Mouse (Mus musculus) adrenal gland, postnatal 36 days (tissue): ENCODE results near the gene Fau. TPM values are rescaled to one million over a fixed set of nuclear protein-coding genes. Genes with fewer than 3 reads are reported as not detected.
"Not testable (repeated sequence)": the region's sequence is repeated elsewhere in the genome, so short reads cannot be mapped to it uniquely, and the experiment has no call there.

Experiments
- DNase-seq, 2 experiments: peaks; one replicate each; pipeline ENCODE4 v3.0.0; 2021; ENCODE audit warnings: mixed read lengths in 1 of 2
- long read RNA-seq, 2 experiments: library from polyadenylated mRNA; stranded (forward); transcript quantifications; one replicate each; pipeline ENCODE4 v2.0.0; 2021; ENCODE audit warnings: borderline sequencing depth in 2 of 2
- total RNA-seq, 2 experiments: library from RNA; stranded (reverse); gene quantifications; 2 replicates each; pipeline ENCODE4 v1.2.3; 2021

Gene Fau
- total RNA-seq, result 1,000 to 10,000 TPM; 1,081 to 1,082 TPM
- long read RNA-seq, experiment 1, transcript Fau-207 (4 exons, 744 nt), result minor isoform, 7 of 446 reads
- long read RNA-seq, experiment 1, transcript Fau-201 (5 exons, 508 nt), result minor isoform, 66 of 446 reads
- long read RNA-seq, experiment 1, transcript Fau-202 (5 exons, 613 nt), result major isoform, 358 of 446 reads
- long read RNA-seq, experiment 1, partial matches to known transcripts, result 10 of 446 reads
- long read RNA-seq, experiment 1, other reads (novel, unspliced or antisense), result 3 of 446 reads
- long read RNA-seq, experiment 2, transcript Fau-207 (4 exons, 744 nt), result minor isoform, 5 of 265 reads
- long read RNA-seq, experiment 2, transcript Fau-201 (5 exons, 508 nt), result minor isoform, 45 of 265 reads
- long read RNA-seq, experiment 2, transcript Fau-202 (5 exons, 613 nt), result major isoform, 201 of 265 reads
- long read RNA-seq, experiment 2, partial matches to known transcripts, result 6 of 265 reads
- long read RNA-seq, experiment 2, other reads (novel, unspliced or antisense), result 6 of 265 reads

DNA sequence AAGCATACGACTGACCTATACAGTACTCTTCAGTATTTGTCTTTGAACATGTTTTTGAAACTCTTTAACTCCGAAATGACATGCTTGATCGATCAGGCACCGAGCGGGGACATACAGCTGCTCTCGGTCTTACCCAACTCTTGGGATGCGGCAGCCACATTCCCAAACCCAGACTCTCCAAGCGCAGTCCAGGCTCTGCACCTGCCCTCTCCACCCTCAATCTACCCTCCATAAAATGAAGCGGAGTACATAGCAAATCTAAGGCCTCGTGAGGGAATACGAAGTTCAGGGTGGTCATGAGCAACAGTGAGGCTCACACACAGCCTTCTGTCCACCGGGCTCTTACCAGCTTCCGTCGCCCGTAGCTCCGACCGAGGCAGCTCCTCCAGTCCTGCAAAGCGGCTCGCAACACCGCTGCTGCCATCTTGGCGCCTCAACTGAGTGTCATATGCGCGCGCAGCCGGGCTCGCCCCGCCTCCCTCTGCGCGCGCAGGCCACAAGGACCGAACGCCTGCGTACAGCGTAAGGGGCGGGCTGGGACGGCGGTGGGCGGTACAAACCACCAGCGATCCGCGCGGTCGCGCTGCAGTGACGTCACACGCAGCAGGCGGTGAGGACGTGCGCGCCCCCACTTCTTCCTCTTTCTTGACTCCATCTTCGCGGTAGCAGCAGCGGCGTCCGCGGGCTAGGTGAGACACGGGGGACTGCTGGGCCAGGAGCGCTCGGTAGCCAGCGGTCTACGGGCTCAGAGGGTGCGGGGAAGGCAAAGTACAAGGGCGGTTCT, at the start of gene Fau, which contains the start of gene Mrpl49:
Gene Fau (plus strand): TSS at position 532 of the 784 bp plus-strand sequence.
Gene Mrpl49 (minus strand): TSS at position 473 of the 784 bp plus-strand sequence.
- peak; percentile 99 for DNase-seq

DNA sequence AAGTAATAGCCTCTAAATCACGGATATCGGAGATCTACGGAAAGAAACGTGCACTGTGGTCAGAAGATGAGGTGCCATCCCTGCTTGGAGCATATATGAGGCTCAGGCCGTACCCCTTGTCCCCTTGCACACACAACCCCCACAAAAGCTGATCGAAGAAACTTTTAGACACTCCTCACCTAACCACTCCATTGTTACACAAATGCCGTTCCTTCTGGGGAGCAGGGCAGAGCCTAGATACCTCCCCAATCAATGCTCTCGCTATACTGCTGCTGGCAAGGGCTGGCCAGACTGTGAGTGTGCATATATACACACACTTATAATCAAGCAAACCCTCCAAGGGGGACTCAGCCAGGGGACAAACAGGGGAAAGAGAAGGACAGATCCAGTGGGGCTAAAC, 48.5 kb upstream of the Fau start:
- no peak for DNase-seq

DNA sequence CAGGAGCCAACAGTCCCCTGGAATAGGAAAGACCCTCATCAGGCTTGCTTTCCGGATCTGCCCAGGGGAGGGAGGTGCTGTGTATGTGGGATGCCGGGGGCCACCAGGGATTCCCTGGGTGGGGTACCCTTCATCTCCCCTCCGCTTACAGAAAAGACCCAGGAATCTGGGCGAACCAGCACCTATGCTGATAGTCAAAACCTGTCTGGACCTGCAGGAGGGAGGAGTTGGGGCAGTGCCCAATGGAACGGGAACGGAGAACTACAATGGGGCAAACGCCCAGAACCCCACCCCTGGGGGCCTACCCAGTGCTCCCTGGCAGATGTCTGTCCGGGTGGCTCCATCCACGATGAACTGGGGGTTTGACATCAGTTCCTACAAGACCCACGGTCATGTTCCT, 44.0 kb upstream of the Fau start:
- no peak for DNase-seq

DNA sequence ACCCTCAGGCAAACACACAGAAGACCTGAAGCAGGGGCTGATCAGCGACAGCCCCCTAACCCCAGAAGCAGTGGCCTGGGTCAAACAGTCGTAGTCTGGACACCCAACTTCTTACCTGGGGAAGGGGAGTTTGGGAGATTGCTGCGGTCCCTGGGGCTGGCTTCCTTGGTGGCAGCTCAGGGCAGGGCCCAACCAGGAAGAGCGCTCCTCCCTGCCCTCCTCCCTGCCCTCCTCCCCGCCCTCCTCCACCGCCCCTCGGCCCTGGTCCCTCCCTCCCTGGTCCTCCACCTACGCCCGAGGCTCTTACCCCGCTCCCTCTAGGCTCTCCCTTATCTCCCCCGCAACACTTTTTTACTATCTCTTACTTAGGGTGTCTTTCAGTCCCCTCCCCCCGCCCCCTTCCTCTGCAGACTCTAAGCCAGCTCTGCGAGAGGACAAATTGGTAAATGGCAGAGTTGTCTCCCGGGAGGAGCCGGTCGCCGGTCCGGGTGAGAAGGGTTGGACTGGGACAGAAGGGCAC, 42.6 kb upstream of the Fau start:
- peak; percentile 67 to 80 for DNase-seq

DNA sequence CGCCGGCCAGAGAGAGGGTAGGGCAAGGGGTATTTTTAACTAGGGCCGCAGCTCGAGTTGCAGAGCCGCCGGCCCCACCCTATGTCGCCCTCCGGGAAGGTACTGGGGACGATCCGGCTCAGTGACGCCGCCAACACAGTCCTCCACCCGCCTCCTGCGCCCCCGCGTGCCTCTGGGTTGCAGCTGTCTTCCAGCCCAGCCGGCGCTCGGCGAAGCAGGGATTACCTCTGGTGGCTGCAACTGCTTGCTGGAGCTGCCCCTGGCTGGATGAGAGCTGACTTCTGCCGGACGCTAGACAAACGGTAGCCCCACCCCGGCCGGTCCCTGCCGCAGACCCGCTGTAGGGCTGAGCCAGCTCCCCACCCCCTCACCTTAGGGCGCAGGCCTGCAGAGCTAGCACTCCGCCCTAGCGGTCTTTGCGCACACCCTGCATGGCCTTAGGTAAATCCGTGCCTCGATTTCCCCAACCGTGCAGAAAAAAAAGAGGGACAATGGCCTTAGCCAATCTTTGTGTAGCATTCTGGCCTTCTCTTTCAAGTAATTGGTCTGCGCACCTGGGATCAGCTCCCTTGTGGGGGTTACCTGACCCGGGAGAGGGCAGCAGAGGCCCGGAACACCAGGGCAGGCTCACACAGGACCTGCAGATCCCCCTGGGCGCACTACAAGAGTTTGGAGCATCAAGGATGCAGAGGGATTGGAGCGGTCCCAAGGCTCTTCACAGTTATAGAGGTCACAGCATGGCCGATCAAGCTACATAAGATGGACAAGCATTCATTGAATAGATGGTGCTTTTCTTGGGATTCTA, 41.9 kb upstream of the Fau start, which contains the start of gene Capn1:
Gene Capn1 (minus strand): TSS at position 387 of the 805 bp plus-strand sequence.
- peak; percentile 83 to 86 for DNase-seq

DNA sequence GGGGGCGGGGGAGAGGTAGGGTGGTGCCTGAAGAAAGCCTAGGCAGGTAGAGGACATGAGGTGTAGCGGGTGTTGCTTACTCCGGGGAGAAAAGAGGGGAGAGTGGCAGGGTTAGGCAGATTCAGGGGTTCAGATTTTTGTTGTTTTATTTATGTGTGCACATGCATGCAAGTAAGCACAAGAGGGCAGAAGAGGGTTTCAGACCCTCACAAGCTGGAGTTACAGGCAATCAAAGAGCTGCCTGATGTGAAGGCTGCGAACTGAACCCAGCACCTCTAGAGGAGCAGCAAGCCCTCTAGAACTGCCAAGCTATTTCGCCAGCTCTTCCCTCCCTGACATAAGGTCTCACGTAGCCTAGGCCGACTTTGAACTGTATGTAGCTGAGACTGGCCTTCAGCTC, 41.1 kb upstream of the Fau start:
- no peak for DNase-seq

DNA sequence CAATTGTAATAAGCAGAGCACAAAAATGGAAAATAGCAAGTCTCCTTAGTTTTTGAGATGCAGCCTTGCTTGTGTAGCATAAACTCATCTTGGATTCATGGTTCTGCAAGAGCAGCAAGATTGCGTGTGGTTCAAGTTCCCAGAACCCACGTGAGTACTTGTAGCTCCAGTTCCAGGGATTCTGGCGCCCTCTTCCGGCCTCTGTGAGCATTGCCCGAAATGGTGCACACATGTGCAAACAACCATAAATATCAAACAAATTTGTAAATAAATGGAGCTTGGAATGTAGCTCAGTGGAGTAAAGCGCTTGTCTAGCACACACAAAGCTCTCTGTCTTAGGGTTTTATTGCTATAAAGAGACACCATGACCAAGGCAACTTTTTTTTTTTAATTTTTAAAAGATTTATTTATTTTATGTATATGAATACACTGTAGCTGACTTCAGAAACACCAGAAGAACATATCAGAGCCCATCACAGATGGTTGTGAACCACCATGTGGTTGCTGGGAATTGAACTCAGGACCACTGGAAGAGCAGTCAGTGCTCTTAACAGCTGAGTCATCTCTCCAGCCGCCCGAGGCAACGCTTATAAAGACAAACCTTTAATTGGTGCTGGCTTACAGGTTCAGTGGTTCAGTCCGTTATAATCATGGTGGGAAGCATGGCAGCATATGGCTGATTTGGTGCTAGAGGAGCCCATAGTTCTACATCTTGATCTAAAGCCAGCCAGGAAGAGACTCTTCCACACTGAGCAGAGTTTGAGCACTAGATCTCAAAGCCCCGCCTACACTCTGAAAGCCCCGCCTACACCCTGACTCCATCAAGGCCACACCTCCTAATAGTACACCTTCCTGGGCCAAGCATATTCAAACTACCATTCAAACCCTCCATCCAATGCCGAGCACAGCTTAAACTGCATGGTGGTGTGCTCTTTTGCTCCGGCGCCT, 39.2 kb upstream of the Fau start:
- DNase-seq, result peak; percentile 91 to 92

DNA sequence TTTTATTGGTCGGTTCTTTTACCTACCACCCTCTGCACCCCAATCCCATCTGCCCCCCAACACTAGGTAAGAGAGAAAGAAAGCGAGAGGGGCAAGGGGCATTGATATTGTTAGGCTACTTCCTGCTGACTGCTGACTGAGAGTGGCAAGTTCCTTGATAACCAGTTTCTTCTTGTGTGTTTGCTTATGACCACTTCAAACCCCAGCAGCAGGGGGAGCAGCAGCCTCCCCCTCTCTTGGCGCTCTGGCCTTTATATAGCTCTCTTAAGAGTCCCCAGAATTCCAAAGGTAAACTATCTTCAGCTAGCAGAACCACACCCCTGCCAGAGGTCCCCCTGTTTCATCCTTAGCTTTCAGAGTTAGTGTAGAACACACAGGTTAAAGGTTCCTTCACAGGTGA, 37.4 kb upstream of the Fau start:
- DNase-seq, result no peak

DNA sequence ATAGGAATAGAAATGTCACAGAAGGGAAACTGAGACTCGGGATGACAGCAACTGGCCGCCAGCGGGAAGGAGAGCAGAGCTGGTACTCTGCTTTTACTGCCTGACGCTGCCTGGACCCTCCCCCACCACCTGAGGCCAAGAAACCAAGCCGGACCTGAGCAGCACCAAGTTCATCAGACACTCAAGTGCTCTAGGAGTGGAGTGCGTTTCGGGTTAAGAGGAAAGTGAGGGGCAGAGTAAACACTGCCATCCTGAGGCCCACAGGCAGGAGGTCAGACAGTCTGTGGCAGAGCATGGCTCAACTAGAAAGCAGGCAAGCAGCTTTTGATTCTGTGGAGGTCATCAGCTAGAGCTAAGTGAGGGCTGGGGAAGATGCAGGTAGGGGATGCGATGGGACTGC, 34.6 kb upstream of the Fau start:
- no peak for DNase-seq

DNA sequence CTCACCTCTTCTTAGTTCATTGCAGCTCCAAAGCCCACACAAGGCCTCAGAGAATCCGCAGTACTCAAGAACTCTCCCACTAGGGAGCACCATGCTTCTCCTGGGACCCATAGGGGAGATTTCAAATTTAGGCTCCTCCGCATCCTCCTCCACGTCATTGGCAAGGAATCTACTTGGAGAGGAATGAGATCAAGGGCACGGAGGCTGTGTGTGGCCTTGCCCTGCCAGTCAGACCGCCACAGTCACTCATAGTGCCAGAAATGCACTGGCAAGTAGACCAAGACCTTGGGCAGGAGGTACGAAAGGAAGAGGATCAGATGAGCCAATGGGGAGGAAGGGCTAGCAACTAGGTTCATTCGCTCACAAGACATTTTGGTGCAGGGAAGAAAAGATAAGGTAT, 33.7 kb upstream of the Fau start:
- peak; percentile 74 to 77 for DNase-seq

DNA sequence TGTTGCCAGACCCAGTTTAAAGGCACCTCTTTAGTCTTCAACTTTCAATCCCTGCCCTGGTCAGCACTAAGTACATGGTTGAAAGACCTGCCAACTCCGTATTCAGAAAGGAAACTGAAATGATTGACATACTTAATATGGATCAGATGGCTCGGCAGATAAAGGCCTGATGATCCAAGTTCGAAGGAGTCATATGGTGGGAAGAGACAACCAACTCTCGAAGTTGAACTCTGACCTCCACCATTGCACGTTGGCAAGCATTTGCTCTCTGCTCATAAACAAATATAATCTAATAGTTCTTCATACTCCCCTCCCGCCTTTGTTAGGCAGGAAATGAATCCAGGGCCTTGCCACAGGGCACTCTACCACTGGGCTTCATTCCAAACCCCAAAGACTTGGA, 28.7 kb upstream of the Fau start:
- DNase-seq, result no peak

DNA sequence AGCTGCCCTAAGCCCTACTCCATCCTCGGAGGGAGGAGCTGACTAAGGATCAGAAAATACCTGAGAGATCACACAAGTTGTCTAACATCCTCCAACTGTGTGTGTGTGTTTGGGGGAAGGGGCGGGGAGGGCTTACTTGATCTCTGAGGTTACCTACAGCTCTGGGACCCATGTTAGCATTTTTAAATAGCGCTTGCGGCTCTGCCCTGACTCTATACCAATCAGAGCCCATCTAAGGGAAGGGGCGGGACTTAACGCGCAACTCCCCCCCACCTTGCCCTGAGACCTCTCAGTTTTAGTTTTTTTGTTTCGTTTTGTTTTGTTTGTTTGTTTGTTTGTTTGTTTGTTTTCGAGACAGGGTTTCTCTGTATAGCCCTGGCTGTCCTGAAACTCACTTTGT, 28.2 kb upstream of the Fau start:
- DNase-seq, result no peak

DNA sequence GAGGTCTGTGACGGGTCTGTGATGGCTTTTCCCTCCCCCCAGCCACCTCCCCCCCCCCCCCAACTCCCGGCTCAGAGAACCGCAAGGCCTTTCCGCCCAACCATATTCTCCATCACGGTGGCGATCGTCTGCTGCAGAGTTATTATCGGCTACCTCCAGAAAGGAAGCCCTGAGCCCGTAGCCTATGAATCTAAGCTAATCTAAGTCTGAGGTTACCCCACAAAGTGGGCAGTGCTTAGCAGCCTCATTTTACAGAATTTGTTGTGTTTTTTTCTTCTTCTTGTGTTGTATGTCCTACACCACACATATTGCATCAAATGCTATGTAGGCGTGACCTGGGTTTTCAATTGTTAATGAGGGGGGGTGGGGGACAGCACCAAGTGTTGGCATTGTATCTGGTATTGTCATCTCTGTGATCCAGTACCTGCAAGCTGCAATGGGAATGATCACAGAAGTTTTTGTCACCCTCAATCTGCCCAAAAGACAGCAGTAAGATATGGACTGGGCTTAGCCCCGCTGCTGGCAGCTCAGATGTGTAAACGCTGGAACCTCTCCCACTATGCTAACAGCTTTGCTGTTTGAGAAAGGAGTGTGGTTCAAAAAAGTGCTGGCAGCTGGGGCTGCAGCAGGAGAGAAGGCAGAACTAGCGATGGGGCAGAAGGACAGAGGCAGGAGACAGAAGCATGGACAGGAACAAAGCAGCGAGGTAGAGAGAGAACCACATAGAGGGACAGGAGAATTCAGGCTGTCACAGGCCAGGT, 26.9 kb upstream of the Fau start:
- no peak for DNase-seq

DNA sequence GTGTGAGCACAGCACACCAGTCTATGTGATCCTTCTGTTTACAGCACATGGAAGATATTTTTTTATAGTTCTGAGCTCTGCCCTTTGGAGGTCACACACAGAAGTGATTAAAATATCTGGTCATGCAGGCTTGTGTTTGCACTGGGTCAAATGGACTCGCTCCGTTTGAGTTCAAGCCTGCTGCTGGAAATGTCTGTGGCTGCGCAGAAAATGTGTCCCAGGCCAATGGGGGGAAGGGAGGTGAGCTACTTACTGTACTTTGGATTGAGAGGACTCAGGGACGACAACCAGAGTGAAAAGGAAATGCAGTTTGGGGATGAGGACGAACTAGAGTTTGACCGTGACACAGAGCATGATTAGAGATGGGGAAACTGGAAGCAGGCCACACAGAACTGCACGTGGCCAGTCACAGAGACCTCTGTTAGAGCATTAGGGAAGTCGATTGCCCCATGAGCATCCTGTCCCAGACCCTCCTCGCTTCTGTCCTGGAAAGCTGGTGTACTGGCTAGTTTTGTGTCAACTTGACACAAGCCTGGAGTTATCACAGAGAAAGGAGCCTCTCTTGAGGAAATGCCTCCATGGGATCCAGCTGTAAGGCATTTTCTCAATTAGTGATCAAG, 21.6 kb upstream of the Fau start:
- no peak for DNase-seq

DNA sequence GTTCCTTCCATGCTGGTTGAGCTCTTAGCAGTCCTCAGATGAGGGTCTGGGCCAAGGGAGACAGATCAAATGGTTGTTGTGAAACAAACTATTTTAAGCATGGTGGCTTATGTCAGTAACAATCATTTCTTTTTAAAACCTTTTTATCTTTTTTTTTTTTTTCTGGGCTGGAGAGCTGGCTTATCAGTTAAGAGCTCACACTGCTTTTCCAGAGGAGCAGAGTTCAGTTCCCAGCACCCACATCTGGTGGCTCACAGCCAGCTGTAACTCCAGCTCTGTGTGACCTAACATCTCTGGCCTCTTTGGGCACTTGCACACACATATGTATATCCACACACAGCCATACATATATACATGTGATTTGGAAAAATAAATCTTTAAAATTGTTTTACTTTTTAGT, 19.9 kb upstream of the Fau start:
- DNase-seq, result no peak

DNA sequence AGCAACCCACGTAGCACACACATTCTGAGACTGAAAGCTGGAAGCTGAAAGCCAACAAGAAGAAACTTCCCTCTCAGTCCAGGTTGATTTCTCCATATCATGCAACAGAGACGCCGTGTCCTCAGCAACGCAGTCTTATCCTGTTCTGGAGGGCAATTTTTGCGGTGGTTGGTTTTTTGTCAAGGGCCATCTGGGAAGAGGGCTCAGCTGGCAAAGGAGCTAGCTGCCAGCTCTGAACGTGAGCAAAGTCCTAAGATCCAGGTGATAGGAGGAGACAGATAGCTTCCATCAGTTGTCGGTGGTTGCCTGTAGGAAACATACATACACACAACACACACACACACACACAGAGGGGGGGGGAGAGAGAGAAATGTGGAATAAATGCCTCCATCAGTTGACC, 19.3 kb upstream of the Fau start:
- no peak for DNase-seq

DNA sequence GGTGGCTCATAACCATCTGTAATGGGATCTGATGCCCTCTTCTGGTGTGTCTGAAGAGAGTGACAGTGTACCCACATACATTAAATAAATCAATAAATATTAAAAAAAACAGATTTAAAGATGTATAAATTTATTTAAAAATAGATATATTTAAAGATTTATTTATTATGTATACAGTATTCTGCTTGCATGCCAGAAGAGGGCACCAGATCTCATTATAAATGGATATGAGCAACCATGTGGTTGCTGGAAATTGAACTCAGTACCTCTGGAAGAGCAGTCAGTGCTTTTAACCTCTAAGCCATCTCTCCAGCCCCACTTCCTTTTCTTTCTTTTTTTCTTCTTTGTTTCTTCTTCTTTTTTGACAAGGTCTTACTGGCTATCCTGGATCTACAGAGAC, 17.6 kb upstream of the Fau start:
- DNase-seq, result no peak

DNA sequence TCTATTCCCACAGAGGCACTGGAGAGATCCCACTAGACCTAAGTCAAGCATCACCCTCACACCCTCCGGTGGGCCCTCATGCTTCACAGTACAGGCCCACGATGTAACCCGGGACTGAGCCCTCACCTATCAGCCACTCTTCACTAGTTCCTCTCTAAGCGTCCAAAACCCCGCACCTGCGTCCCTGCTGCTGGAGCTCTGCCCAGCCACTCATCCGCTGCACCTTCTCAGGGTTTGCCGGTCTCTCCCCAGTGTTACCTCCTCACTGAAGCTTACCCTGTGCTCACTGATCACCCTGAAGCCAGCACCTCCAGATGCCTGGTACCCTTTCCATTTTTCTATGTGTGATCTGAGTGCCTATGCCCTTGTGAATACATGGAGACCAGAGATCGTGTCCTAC, 15.4 kb upstream of the Fau start:
- DNase-seq, result no peak

DNA sequence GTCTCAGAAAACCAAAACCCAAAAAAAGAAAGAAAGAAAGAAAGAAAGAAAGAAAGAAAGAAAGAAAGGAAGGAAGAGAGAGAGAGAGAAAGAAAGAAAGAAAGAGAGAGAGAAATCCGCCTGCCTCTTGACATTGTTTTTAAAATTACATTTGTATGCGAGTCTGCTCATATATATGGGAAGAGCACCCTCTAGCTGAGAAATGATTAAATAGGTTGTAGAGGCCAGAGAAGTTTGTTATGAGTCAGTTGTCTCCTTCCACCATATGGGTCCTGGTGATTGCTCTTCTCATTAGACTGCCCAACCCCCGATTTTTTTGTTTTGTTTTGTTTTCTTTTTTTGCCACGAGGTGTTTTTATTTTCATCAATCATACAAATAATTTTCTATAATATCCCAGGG, 13.5 kb upstream of the Fau start:
- not testable (repeated sequence) for DNase-seq
